Mouse (Mus musculus) gastrocnemius, adult 2 months (tissue): Measurements from ENCODE around the gene Auts2. TPM values are rescaled to one million over a fixed set of nuclear protein-coding genes. Genes with fewer than 3 reads are reported as not detected.

Source experiments
- DNase-seq: peaks from one replicate; pipeline ENCODE4 v3.0.0; 2022
- H3K27ac ChIP-seq: fragments of 200-600 bp; 2 replicates; pipeline ENCODE4 v1.8.1; 2022; ENCODE audit warnings: mild to moderate bottlenecking
- H3K4me3 ChIP-seq: fragments of 200-600 bp; 2 replicates; pipeline ENCODE4 v1.8.1; 2022; ENCODE audit warnings: mild to moderate bottlenecking, moderate library complexity
- CTCF ChIP-seq: fragments of 200-600 bp; IDR thresholded peaks from 2 replicates; pipeline ENCODE4 v1.8.1; 2022; ENCODE audit warnings: antibody characterized with exemption, mild to moderate bottlenecking, moderate library complexity
- intact Hi-C: fragments of 180-260 bp; cut with DNase I; formaldehyde crosslinking; loops from one replicate; pipeline ENCODE4 v1.15.1; 2025
- total RNA-seq, 2 experiments: library from RNA; stranded (reverse); gene quantifications; 2 replicates each; pipeline ENCODE4 v1.2.3; 2021

Auts2 gene
- total RNA-seq, 2 experiments from 2014 or later = 13.0 to 31.1 TPM

- intact Hi-C loops = no loop called here
- Histone ChIP-seq H3K4me3 (no peak overlapping the region), H3K27ac (no peak overlapping the region)
- no peak for TF ChIP-seq CTCF
- DNase-seq = no peak
Measured at GRCm38 (mm10) chr5:131781063-131781462, 762.1 kb downstream of the Auts2 start.

- no peak for TF ChIP-seq CTCF
- Histone ChIP-seq H3K4me3 (no peak overlapping the region), H3K27ac (no peak overlapping the region)
- intact Hi-C loops = no loop called here
- DNase-seq = no peak
Measured at GRCm38 (mm10) chr5:131779171-131779570, 764.0 kb downstream of the Auts2 start.

DNA sequence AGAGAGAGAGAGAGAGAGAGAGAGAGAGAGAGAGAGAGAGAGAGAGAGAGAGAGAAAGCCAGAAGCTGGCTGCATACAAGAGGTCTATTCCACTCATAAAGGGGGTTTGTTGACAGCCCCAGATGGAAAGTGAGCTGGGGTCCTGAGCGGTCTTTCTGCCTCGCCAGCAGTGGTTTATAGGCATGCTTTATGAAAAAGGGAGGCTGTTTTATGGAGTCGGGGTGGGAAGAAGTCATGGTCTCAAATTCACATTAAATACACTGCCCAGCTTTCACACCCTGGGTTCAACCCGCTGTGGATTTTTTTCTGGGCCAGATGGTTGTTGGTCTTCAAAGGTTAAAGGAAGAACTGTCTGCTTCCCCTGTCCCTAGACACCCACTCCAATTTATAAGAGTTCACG, 767.5 kb downstream of the Auts2 start:
- TF ChIP-seq CTCF = no peak
- no peak overlapping the region for H3K4me3 ChIP-seq
- intact Hi-C loops = no loop called here
- DNase-seq = no peak
- H3K27ac ChIP-seq = no peak overlapping the region

DNA sequence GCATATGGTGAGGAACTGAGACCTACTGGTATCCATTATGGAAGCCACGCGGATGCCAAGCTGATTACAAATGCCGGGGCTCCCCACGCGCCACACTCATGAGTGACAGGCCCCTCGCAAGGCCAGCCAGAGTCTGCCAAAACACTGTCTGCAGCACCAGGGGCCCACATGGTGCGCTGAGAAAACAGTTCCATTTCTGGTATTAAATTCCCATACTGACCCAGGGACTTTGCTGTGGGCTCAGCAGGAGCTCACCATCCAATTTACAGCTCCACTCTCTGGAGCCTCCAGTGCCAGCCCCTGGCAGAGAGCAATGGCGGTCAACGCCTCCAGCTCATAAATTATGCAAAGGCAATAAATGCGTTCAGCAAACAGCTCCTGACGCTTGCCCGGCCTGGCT, 767.9 kb downstream of the Auts2 start:
- TF ChIP-seq CTCF = no peak
- DNase-seq = no peak
- Histone ChIP-seq H3K27ac (no peak overlapping the region), H3K4me3 (no peak overlapping the region)
- intact Hi-C loops = no loop called here

DNA sequence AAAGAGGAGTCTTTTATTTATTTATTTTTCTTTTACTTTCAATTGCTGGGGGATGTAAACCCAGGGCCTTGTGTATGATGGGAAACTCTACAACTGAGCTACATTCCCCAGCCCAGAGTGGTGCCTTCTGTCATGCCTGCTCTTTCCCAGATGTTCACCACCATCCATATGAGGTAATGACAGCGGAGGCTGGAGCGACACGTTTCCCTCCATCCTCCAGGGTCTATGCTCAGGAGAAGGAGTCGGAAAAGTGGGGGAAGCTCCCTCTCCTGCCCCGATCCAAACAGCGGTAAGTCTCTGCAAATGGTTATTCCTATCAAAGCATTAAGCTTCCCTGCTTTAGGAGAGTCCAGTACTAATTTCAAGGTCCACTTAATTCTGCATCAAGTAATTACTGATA, 768.4 kb downstream of the Auts2 start:
- TF ChIP-seq CTCF = no peak
- intact Hi-C loops = no loop called here
- no peak for DNase-seq
- Histone ChIP-seq H3K4me3 (no peak overlapping the region), H3K27ac (no peak overlapping the region)

- no peak for TF ChIP-seq CTCF
- intact Hi-C loops = no loop called here
- H3K4me3 ChIP-seq = no peak overlapping the region
- no peak for DNase-seq
- no peak overlapping the region for H3K27ac ChIP-seq
Measured at GRCm38 (mm10) chr5:131772616-131773015, 770.5 kb downstream of the Auts2 start.

DNA sequence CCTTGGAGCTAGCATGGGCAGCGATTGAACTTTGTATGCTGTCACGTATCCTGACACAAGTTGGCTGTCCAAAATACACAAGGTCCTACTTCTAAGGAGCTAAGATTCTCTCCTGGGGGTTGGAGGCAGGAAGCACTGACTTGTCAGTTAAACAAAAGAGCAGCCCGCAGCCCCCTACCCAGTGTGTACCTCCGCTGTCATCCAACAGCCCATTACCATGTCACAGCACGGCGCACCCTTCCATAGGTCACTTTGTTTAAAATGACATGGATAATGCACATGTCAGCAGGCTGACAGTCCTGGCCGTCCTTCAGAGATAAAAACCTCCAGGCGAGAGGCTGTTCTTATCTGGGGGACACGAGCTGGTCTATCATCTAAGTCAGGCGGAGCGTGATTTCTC, 773.9 kb downstream of the Auts2 start:
- no peak for DNase-seq
- TF ChIP-seq CTCF = no peak
- H3K4me3 ChIP-seq = no peak overlapping the region
- H3K27ac ChIP-seq = no peak overlapping the region
- intact Hi-C loops = no loop called here

- intact Hi-C loops = no loop called here
- DNase-seq = no peak
- TF ChIP-seq CTCF = no peak
- Histone ChIP-seq H3K27ac (no peak overlapping the region), H3K4me3 (no peak overlapping the region)
Measured at GRCm38 (mm10) chr5:131767699-131768264, 775.4 kb downstream of the Auts2 start.

DNA sequence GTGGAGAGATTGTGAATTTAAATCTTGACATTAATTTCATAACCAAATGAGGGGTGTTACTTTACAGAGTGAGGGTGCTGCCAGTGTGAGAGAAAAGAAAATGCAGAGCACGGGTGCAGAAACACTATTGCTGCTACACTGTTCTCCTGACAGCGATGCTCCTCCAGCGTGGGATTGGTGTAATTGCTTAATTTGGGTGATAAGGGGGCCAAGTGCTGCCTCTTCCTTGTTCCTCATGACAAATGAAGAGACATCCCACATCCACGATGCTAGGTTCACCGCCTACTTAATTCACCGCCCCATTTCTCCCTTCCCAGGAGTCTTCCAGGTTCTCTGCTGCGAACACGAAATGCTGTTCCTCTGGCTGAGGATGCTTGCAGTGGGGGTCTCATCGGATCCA, 776.0 kb downstream of the Auts2 start:
- no peak for TF ChIP-seq CTCF
- H3K4me3 ChIP-seq = no peak overlapping the region
- H3K27ac ChIP-seq = no peak overlapping the region
- DNase-seq = no peak
- intact Hi-C loops = no loop called here

DNA sequence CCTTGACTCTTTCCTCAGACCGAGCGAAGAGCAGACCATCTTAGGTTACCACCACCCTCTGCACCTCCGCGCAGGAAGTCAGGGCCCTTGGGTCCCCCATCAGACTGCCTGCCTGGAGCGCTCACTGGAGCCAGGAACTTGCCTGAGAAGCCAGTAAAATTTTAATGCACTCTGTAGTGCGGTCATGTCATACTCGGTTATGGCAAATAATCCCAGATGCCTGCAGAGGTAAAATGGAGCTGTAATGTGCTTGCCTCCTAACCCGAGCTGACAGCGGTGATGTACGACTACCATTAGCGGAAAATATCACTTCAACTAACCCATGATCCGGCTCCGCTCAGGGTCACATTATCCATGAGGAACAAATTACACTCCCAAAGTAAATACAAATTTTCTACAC, 783.7 kb downstream of the Auts2 start:
- intact Hi-C loops = no loop called here
- no peak for DNase-seq
- no peak for TF ChIP-seq CTCF
- Histone ChIP-seq H3K4me3 (no peak overlapping the region), H3K27ac (no peak overlapping the region)

DNA sequence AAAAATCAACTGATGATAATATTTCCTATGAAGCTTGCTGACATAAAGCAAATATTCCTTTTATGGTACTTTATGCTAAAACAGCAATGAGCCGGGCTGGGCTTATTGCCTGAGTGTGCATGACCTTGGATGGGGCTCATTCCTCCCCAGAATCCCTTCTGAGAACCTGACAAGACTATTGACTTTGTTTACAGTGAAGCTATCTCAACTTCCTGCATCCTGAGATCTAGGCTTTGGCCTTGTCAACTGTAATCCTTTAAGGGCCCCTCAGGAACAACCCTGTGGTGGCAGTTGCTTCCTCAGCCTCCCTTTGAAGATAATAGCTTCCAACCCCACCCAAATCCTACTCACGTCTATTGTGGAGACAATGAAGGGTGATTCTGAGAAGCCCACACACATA, 792.8 kb downstream of the Auts2 start:
- intact Hi-C loops = no loop called here
- Histone ChIP-seq H3K4me3 (no peak overlapping the region), H3K27ac (no peak overlapping the region)
- no peak for TF ChIP-seq CTCF
- no peak for DNase-seq

DNA sequence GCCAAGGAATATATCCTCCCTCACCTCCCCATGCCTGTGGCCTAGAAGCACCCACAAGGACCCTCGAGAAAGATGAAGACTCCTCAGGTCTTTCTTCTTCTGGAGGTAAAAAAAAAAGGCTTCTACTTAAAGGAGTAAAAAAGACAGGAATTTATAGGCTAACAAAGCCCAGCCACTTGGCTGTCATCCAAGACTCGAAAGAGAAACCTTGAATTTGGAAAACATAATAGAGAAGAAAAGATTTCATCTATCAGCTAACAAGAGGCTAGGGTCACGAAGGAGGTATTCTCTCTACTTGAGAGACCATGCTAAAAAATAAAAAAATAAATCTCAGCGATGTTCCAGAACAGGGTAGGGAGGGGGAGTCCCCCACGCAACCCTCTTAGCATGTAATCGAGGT, 793.9 kb downstream of the Auts2 start:
- no peak for DNase-seq
- TF ChIP-seq CTCF = no peak
- Histone ChIP-seq H3K27ac (no peak overlapping the region), H3K4me3 (no peak overlapping the region)
- intact Hi-C loops = no loop called here

DNA sequence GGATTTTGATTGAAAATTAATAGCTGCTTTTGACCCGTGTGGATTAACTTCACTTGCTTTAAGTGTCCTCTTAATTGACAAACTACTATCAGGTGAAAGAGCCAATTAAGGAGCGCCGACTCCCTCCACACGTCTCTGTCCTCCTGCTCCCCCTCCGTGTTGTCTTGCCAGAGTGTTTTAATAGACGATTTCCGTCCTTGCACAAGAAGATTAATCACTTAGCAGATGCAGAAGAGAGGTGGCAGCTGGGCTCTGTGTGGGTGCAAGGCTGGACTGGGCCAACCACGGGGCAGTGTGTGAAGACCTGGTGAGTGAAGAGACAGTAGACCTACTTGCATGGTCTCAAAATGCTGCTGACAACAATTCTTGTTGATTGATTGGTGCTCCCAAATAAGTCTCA, 800.1 kb downstream of the Auts2 start:
- no peak for TF ChIP-seq CTCF
- H3K27ac ChIP-seq = no peak overlapping the region
- DNase-seq = no peak
- no peak overlapping the region for H3K4me3 ChIP-seq
- intact Hi-C loops = no loop called here

GRCm38 (mm10) chr5:131737476-131737875, 805.7 kb downstream of the Auts2 start:
- intact Hi-C loops = no loop called here
- no peak for DNase-seq
- TF ChIP-seq CTCF = no peak
- Histone ChIP-seq H3K27ac (no peak overlapping the region), H3K4me3 (no peak overlapping the region)

- intact Hi-C loops = no loop called here
- Histone ChIP-seq H3K27ac (no peak overlapping the region), H3K4me3 (no peak overlapping the region)
- DNase-seq = peak; percentile 53
- no peak for TF ChIP-seq CTCF
Measured at GRCm38 (mm10) chr5:131733324-131733660, 809.9 kb downstream of the Auts2 start.
